Mouse (Mus musculus) layer of hippocampus, adult 9-11 months (tissue): ENCODE measurements at regions not wholly inside any gene's neighbourhood (a gene's known extent, or its start where the extent isn't known, plus 50 kb on each side); places are given as distances from the start of the nearest gene placed in this dataset.

Source experiments
- DNase-seq: peaks from one replicate; pipeline ENCODE4 v3.0.0; 2022

GRCm38 (mm10) chr14:46514262-46514932 lies 123.9 kb upstream of the Bmp4 start:
- DNase-seq = no peak

GRCm38 (mm10) chr14:46512118-46512517 lies 121.6 kb upstream of the Bmp4 start:
- DNase-seq = no peak

GRCm38 (mm10) chr14:46508871-46509270 lies 118.4 kb upstream of the Bmp4 start:
- no peak for DNase-seq

GRCm38 (mm10) chr14:46505266-46505665 lies 114.8 kb upstream of the Bmp4 start:
- DNase-seq = no peak

GRCm38 (mm10) chr14:46491601-46492000 lies 101.1 kb upstream of the Bmp4 start:
- DNase-seq = no peak

- DNase-seq = no peak
Measured at GRCm38 (mm10) chr14:46491182-46491581, 100.7 kb upstream of the Bmp4 start.

GRCm38 (mm10) chr14:46487551-46487950 lies 97.1 kb upstream of the Bmp4 start:
- no peak for DNase-seq

GRCm38 (mm10) chr14:46480396-46480795 lies 89.9 kb upstream of the Bmp4 start:
- DNase-seq = no peak

- DNase-seq = no peak
Measured at GRCm38 (mm10) chr14:46475945-46476344, 85.5 kb upstream of the Bmp4 start.

GRCm38 (mm10) chr14:46462967-46463366 lies 72.5 kb upstream of the Bmp4 start:
- no peak for DNase-seq

GRCm38 (mm10) chr14:46461960-46462359 lies 71.5 kb upstream of the Bmp4 start:
- DNase-seq = no peak

- no peak for DNase-seq
Measured at GRCm38 (mm10) chr14:46454500-46454899, 64.0 kb upstream of the Bmp4 start.

- DNase-seq = no peak
Measured at GRCm38 (mm10) chr14:46441696-46442095, 51.2 kb upstream of the Bmp4 start.
